Comparison of ENCODE assay signal across 7 mouse cellular contexts in the genomic region with DNA sequence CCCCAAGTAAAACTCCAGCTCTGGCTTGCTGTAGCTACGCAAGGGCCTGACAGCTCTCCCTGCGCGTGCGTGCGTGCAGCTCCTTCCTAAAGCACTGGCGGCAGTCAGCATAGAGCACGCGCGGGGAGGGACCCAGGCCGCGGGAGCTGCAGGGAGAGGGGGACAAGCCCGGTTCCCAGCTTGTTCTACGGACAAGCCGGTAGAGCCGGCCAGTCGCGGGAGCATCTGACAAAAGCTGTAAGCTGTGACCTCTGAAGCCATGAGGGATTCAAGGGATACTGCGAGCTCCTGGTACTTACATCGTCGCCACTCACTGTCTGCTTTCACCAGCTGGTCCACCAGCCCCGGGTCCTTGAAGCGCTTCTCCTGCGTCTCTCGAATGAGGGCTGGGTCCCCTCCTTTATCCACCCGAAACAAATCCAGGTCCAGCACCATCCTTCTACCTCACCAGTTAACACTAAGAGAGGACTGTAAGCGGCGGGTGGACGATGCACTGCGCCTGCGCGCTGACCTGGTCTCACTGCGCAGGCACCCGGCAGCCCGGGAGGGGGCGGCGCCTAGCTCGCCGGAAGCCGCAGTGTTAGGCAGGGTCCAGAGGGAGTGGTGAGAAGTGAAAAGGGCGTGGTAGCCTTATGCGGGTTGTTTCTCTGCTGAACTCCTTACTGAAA. TPM values are rescaled to one million over a fixed set of nuclear protein-coding genes. Genes with fewer than 3 reads are reported as not detected.
DNase-seq lines count a peak whose midpoint lies in the region; ATAC-seq and TF ChIP-seq lines count a peak whose summit lies in the region.

A gene (minus strand): TSS at position 512 of the 668 bp plus-strand sequence.

- H3K4me1 ChIP-seq in embryonic facial prominence, embryonic 12.5 days, result peaks cover 18% of the 10 kb centered on the region
- H3K4me1 ChIP-seq in kidney, adult 2 months (ENCODE audit: control insufficient read depth, insufficient read depth, low read length), result peaks cover 5% of the 10 kb centered on the region; the same call in 1 of the 2 replicates
- H3K4me1 ChIP-seq in limb, embryonic 12.5 days (replicated peaks), result peaks cover 24% of the 10 kb centered on the region
- peaks cover 43% of the 10 kb centered on the region for H3K4me1 ChIP-seq in midbrain, embryonic 15.5 days
- H3K4me1 ChIP-seq in spleen, adult 2 months (ENCODE audit: control insufficient read depth, insufficient read depth, insufficient read length), result peaks cover 6% of the 10 kb centered on the region

- peak within 1 kb of the TSS; percentile 85 for H3K4me3 ChIP-seq in embryonic facial prominence, embryonic 12.5 days
- peak within 1 kb of the TSS; percentile 87 for H3K4me3 ChIP-seq in kidney, adult 2 months (ENCODE audit: insufficient read depth, low read depth, low read length)
- peak within 1 kb of the TSS; percentile 81 for H3K4me3 ChIP-seq in limb, embryonic 12.5 days (replicated peaks)
- H3K4me3 ChIP-seq in midbrain, embryonic 15.5 days, result peak within 1 kb of the TSS; percentile 71
- H3K4me3 ChIP-seq in spleen, adult 2 months (ENCODE audit: extremely low read depth, insufficient read depth, insufficient read length), result peak within 1 kb of the TSS; percentile 94

- under 1% methylated on average over 41 of the region's 41 CpGs for WGBS in embryonic facial prominence, embryonic 12.5 days
- under 1% methylated on average over 41 of the region's 41 CpGs for WGBS in kidney, adult 2 months
- 0% methylated on average over 41 of the region's 41 CpGs for WGBS in limb, embryonic 12.5 days
- under 1% methylated on average over 41 of the region's 41 CpGs for WGBS in midbrain, embryonic 15.5 days
- WGBS in spleen, adult 2 months, result under 1% methylated on average over 41 of the region's 41 CpGs

- H3K36me3 ChIP-seq in embryonic facial prominence, embryonic 12.5 days, result no peaks in the 10 kb centered on the region; the same call in 1 of the 2 replicates
- no peaks in the 10 kb centered on the region for H3K36me3 ChIP-seq in kidney, adult 2 months (ENCODE audit: control insufficient read depth, insufficient read depth, low read length)
- 0 out of 2 replicates have a peak, but pooled peaks cover 11% of the 10 kb centered on the region for H3K36me3 ChIP-seq in limb, embryonic 12.5 days
- H3K36me3 ChIP-seq in midbrain, embryonic 15.5 days (replicated peaks), result no peaks in the 10 kb centered on the region
- no peaks in the 10 kb centered on the region; the same call in 1 of the 2 replicates for H3K36me3 ChIP-seq in spleen, adult 2 months (ENCODE audit: control insufficient read depth, insufficient read depth, low read length)

- no peak for TF ChIP-seq CTCF in kidney, adult 2 months (conservative IDR thresholded peaks at IDR 0.05; ENCODE audit: insufficient read depth, insufficient read length, low read depth, low read length)
- TF ChIP-seq CTCF in spleen, adult 2 months (IDR thresholded peaks at IDR 0.05; ENCODE audit: extremely low read depth, insufficient read depth, insufficient read length, insufficient replicate concordance), result no peak

- peak within 1 kb of the TSS; percentile 89 for H3K27ac ChIP-seq in embryonic facial prominence, embryonic 12.5 days
- peak within 1 kb of the TSS; percentile 74 for H3K27ac ChIP-seq in kidney, adult 2 months (ENCODE audit: insufficient read depth, low read depth, low read length)
- peak within 1 kb of the TSS; percentile 85 for H3K27ac ChIP-seq in limb, embryonic 12.5 days
- peak within 1 kb of the TSS; percentile 88 for H3K27ac ChIP-seq in midbrain, embryonic 15.5 days
- H3K27ac ChIP-seq in spleen, adult 2 months (ENCODE audit: insufficient read depth, low read length), result peak within 1 kb of the TSS; percentile 82

- H3K9me3 ChIP-seq in embryonic facial prominence, embryonic 12.5 days, result no peaks in the 10 kb centered on the region
- no peaks in the 10 kb centered on the region for H3K9me3 ChIP-seq in limb, embryonic 12.5 days
- no peaks in the 10 kb centered on the region for H3K9me3 ChIP-seq in midbrain, embryonic 15.5 days

- peak within 1 kb of the TSS; percentile 80 for H3K9ac ChIP-seq in embryonic facial prominence, embryonic 12.5 days
- peak within 1 kb of the TSS; percentile 75 for H3K9ac ChIP-seq in limb, embryonic 12.5 days (replicated peaks)
- H3K9ac ChIP-seq in midbrain, embryonic 15.5 days, result peak within 1 kb of the TSS; percentile 71

- H3K4me2 ChIP-seq in embryonic facial prominence, embryonic 12.5 days (replicated peaks), result peak within 1 kb of the TSS; percentile 93
- H3K4me2 ChIP-seq in limb, embryonic 12.5 days, result peak within 1 kb of the TSS; percentile 93
- peak within 1 kb of the TSS; percentile 69 for H3K4me2 ChIP-seq in midbrain, embryonic 15.5 days

- peak; percentile 77 for TF ChIP-seq POLR2A in kidney, adult 2 months (IDR thresholded peaks at IDR 0.05; ENCODE audit: low read depth, low read length)
- TF ChIP-seq POLR2A in spleen, adult 2 months (IDR thresholded peaks at IDR 0.05; ENCODE audit: low read depth, low read length), result peak; percentile 34

- ATAC-seq in embryonic facial prominence, embryonic 12.5 days (ENCODE audit: insufficient number of reproducible peaks, insufficient read depth, low FRiP score, low TSS enrichment), result peak; percentile 97
- peak; percentile 96 for ATAC-seq in limb, embryonic 12.5 days (ENCODE audit: insufficient number of reproducible peaks, insufficient read depth, low FRiP score, low TSS enrichment, low read depth)
- ATAC-seq in midbrain, embryonic 15.5 days (replicated peaks), result peak; percentile 97

- H3K27me3 ChIP-seq in embryonic facial prominence, embryonic 12.5 days, result no peaks in the 10 kb centered on the region
- H3K27me3 ChIP-seq in kidney, adult 2 months (replicated peaks; ENCODE audit: control insufficient read depth, insufficient read depth, low read length), result no peaks in the 10 kb centered on the region
- no peaks in the 10 kb centered on the region for H3K27me3 ChIP-seq in limb, embryonic 12.5 days
- no peaks in the 10 kb centered on the region for H3K27me3 ChIP-seq in midbrain, embryonic 15.5 days (replicated peaks)
- H3K27me3 ChIP-seq in spleen, adult 2 months (ENCODE audit: control insufficient read depth, insufficient read depth, low read length), result no peaks in the 10 kb centered on the region

- DNase-seq in adrenal gland, postnatal 25 days, result peak; percentile 95
- DNase-seq in heart, adult 18-20 months, result peak; percentile 91 to 94
- peak; percentile 96 for DNase-seq in kidney, adult 2 months
- peak; percentile 75 to 89 for DNase-seq in spleen, adult 2 months (ENCODE audit: low read depth in 1 of 2, low spot score in 2 of 2)

RNA-seq across cellular contexts. Expression of the gene that starts here (rescaled TPM):
- total RNA-seq in adrenal gland, postnatal 25 days (2021), result 170 and 185 TPM in 2 replicates
- 125 and 127 TPM in 2 replicates for polyA plus RNA-seq in embryonic facial prominence, embryonic 12.5 days (2016; fragmentation: Nextera tagmentation; extraction: Ambion mirVana)
- total RNA-seq in heart, adult 18-20 months (2021), result 10 to 100 TPM; 80.2 to 89.6 TPM
- polyA plus RNA-seq in kidney, adult 2 months (2012; rRNA removed), result 49.2 and 58.8 TPM in 2 replicates
- 119 and 127 TPM in 2 replicates for polyA plus RNA-seq in limb, embryonic 12.5 days (2016; fragmentation: Nextera tagmentation; extraction: Ambion mirVana)
- 209 and 212 TPM in 2 replicates for polyA plus RNA-seq in midbrain, embryonic 15.5 days (2015; fragmentation: Nextera tagmentation; extraction: Ambion mirVana)
- polyA plus RNA-seq in spleen, adult 2 months (2012; rRNA removed), result 22.2 and 27.0 TPM in 2 replicates

Comparison
In these comparisons a context has a peak if more than half of its experiments do, and no peak if none do; other contexts are left out.
1. Peak in every context shown above with its lines: DNase-seq, ATAC-seq, H3K4me3 ChIP-seq and H3K27ac ChIP-seq.